Mouse (Mus musculus): ENCODE measurements around the gene Mpp6.

GRCm38 (mm10) chr6:50237963-50238362 is 127.9 kb downstream of the Mpp6 start:
- TF ChIP-seq CTCF (conservative IDR thresholded peaks at IDR 0.05; ENCODE audit: low read length) (no peak), NANOG (IDR thresholded peaks at IDR 0.05; ENCODE audit: borderline replicate concordance, low read length) (no peak), POU5F1 (IDR thresholded peaks at IDR 0.05; ENCODE audit: borderline replicate concordance, low read length) (no peak)
